Mouse (Mus musculus) cortical plate, adult 2 months (tissue): Measurements from ENCODE around the gene Tfap2b.

Experiments used
- CTCF ChIP-seq: fragments of 200-500 bp; IDR thresholded peaks from 2 replicates; pipeline ENCODE4 v1.5.1; 2011; ENCODE audit warnings: mild to moderate bottlenecking, control low read depth, low read length; ENCODE audit not compliant: insufficient read depth; ENCODE audit errors: extremely low read depth
- POLR2A ChIP-seq: fragments of 200-500 bp; IDR thresholded peaks from 2 replicates; pipeline ENCODE4 v1.6.1; 2011; ENCODE audit warnings: mild to moderate bottlenecking, low read length, control low read depth; ENCODE audit not compliant: insufficient read depth; ENCODE audit errors: extremely low read depth

DNA sequence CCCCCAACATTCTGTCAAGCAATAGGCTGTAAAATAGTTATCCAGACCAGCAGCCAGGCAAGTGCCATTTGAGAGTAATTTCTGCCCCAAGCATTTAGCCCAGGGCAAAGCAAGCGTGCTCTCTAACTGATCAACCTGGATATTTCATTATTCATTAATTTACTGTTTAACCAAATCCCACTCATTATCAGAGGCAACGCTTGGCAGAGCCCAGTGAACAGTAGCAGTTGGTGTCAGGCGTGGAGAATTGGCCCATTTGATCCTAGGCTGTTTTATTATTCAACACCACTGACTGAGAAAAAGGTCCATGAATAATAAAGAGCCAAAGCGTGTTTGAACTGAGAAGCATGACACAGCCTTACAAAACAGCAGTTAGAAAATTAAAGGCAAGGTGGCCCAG, 36.3 kb downstream of the Tfap2b start:
- no peak for TF ChIP-seq POLR2A
- TF ChIP-seq CTCF, result no peak
